Mouse (Mus musculus) lung, embryonic 14.5 days (tissue): ENCODE results near the gene Pcp2. TPM values are rescaled to one million over a fixed set of nuclear protein-coding genes. Genes with fewer than 3 reads are reported as not detected.
"Not testable (repeated sequence)": the region's sequence is repeated elsewhere in the genome, so short reads cannot be mapped to it uniquely, and the experiment has no call there.

Experiments used
- ATAC-seq: fragments of 200-750 bp; cut with Nextera tagmentation; 2 replicates; pipeline ENCODE4 v1.8.0; 2017; ENCODE audit warnings: mild to moderate bottlenecking, moderate TSS enrichment, moderate library complexity; ENCODE audit not compliant: insufficient read depth
- DNase-seq: peaks from one replicate; pipeline ENCODE4 v3.0.0-alpha.2; 2015
- H3K27ac ChIP-seq: fragments of 300-500 bp; sonication (generic); 2 replicates; pipeline ENCODE4 v1.5.1; 2014; ENCODE audit warnings: low read depth, mild to moderate bottlenecking, moderate library complexity
- H3K27me3 ChIP-seq: fragments of 300-500 bp; sonication (generic); 2 replicates; pipeline ENCODE4 v1.6.1; 2014; ENCODE audit warnings: low read length, control low read depth; ENCODE audit not compliant: insufficient read depth
- H3K36me3 ChIP-seq: fragments of 300-500 bp; sonication (generic); 2 replicates; pipeline ENCODE4 v1.6.1; 2014; ENCODE audit warnings: control low read depth; ENCODE audit not compliant: insufficient read depth
- H3K4me1 ChIP-seq: fragments of 300-500 bp; sonication (generic); 2 replicates; pipeline ENCODE4 v1.6.1; 2014; ENCODE audit warnings: antibody characterized with exemption, control low read depth; ENCODE audit not compliant: insufficient read depth
- H3K4me2 ChIP-seq: fragments of 300-500 bp; sonication (generic); 2 replicates; pipeline ENCODE4 v1.6.1; 2014; ENCODE audit warnings: mild to moderate bottlenecking
- H3K4me3 ChIP-seq: fragments of 300-500 bp; sonication (generic); 2 replicates; pipeline ENCODE4 v1.5.1; 2014; ENCODE audit warnings: low read depth, low read length
- H3K9ac ChIP-seq: fragments of 300-500 bp; sonication (generic); 2 replicates; pipeline ENCODE4 v1.6.1; 2014
- H3K9me3 ChIP-seq: fragments of 300-500 bp; sonication (generic); 2 replicates; pipeline ENCODE4 v1.6.1; 2016; ENCODE audit warnings: low read depth, low read length, control low read depth
- CTCF ChIP-seq: IDR thresholded peaks from 2 replicates; pipeline ENCODE4 v1.5.1; 2016; ENCODE audit warnings: antibody characterized with exemption, low read depth
- WGBS: fragments of 180-500 bp; shearing (Covaris S2); extraction: QIAGEN DNeasy Blood & Tissue Kit; methylation state at CpG from one replicate; pipeline ENCODE4 v1.1.7; 2014; 5-methylcytosine and 5-hydroxymethylcytosine counted together
- polyA plus RNA-seq: library from polyadenylated mRNA; unstranded; fragments of >200 nt; fragmentation: Nextera tagmentation; extraction: Ambion mirVana; gene quantifications from 2 replicates; pipeline ENCODE4 v1.2.1, GENCODE M21; 2014

The Pcp2 gene
- polyA plus RNA-seq, 1 experiment from 2014 or later, result not detected

DNA sequence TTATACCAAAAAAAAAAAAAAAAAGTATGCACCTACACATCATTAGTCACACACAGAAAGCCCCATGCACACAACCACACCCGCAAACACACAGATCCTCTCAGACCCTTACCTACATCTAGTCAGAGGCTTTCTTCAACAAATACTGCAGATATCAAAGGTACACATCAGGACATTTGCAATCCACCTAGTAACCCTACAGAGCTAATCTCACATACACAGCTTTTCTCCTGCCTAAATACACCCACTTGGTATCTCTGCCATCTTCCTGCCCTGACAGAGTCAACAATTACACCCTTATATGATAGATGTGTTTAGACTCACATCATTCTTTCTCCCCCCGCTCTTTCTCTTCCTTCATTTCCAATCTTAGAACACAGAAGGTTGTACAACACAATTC, 38.9 kb downstream of the Pcp2 start:
- Histone ChIP-seq H3K4me3 (no peak overlapping the region), H3K9me3 (no peaks in the 10 kb centered on the region), H3K27ac (no peak overlapping the region), H3K4me2 (no peak overlapping the region), H3K9ac (no peak overlapping the region), H3K4me1 (no peaks in the 10 kb centered on the region), H3K27me3 (peaks cover 14% of the 10 kb centered on the region), H3K36me3 (no peaks in the 10 kb centered on the region)
- no peak for ATAC-seq
- DNase-seq, result no peak
- TF ChIP-seq CTCF, result no peak
- WGBS, result 80% methylated on average over 2 of the region's 2 CpGs

GRCm38 (mm10) chr8:3581961-3582360, 43.4 kb downstream of the Pcp2 start:
- 73% methylated on average over 1 of the region's 3 CpGs for WGBS
- not testable (repeated sequence) for H3K27me3 ChIP-seq, H3K9me3 ChIP-seq, DNase-seq, H3K36me3 ChIP-seq, H3K4me2 ChIP-seq, H3K4me1 ChIP-seq, H3K27ac ChIP-seq, H3K4me3 ChIP-seq, H3K9ac ChIP-seq, ATAC-seq

DNA sequence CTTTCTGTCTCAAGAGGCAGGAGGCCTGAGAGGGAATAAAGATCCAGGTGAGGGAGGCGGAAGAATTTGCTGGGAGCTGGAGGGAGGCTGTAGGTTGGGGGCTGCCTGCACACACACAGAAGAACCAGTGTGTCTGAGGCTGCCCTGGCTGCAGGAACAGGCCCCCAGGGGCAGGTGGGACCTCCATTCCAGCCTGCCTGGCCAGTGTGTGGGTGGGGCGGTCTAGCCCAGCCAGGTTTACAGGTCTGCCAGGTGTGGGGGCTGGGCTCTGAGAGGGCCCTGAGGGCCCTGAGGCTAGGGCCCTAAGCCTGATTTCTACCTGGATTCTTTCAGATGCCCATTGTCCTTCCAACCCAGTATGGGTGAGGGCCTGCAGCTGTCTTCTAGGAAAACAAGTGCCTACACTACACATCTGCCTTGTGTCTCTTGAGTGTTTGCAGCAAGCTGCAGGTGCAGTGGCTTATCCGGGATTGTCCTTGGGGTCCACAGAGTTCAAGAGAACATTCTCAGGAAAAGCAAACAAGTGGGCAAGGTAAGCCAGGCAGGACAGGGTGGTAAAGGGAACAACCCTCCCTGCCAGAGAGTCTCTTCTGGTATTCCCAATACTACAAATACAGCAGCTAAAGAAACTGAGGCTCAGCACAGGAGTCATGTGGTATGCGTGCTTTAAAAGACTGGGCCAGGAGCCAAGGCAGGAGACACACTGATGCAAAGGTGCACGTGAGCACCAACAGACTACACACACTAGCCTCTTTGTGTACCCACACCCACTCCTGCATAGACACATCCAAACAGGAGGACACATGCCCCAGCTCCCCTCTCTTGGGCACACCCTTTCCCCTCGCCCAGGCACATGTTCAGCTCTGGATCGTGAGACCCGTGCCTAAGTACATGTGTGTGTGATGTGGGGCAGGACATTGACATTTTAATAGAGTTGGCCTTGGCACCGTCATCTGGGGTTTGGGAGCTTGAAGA, 45.7 kb downstream of the Pcp2 start:
- WGBS, result 66% methylated on average over 9 of the region's 9 CpGs
- no peak overlapping the region for H3K9ac ChIP-seq

GRCm38 (mm10) chr8:3576211-3576960, 49.0 kb downstream of the Pcp2 start:
- Histone ChIP-seq H3K27me3 (no peaks in the 10 kb centered on the region), H3K27ac (no peak overlapping the region), H3K9me3 (no peaks in the 10 kb centered on the region), H3K4me3 (no peak overlapping the region), H3K4me1 (no peaks in the 10 kb centered on the region), H3K9ac (no peak overlapping the region), H3K36me3 (no peaks in the 10 kb centered on the region), H3K4me2 (no peak overlapping the region)
- TF ChIP-seq CTCF, result no peak
- DNase-seq, result no peak
- WGBS, result 62% methylated on average over 15 of the region's 15 CpGs
- ATAC-seq, result no peak

More for the DNA sequence above, 45.7 kb downstream of the Pcp2 start:
- Histone ChIP-seq H3K4me1 (no peaks in the 10 kb centered on the region), H3K27me3 (no peaks in the 10 kb centered on the region), H3K4me2 (no peak overlapping the region), H3K4me3 (no peak overlapping the region), H3K36me3 (no peaks in the 10 kb centered on the region), H3K9me3 (no peaks in the 10 kb centered on the region), H3K27ac (peak overlapping the region; percentile 58)
- DNase-seq (peak; percentile 22), ATAC-seq (peak; percentile 78)
- no peak for TF ChIP-seq CTCF

DNA sequence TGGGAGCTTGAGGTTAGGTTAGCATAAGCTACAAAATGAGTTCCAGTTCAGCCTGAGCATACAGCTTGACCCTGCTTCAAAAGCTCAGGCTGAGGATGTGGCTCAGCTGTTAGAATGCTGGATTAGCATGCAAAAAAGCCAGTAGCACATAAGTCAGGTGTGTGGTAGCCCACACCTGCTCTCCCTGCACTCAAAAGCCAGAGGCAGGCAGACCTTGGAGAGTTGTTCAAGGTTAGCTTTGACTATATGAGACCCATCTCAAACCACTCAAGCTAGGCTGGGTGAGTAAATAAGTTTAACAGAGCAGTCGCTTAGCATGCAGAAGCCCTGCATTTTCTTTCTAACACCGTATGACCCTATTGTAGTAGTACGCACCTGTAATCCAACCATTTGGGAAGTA, 50.8 kb downstream of the Pcp2 start:
- ATAC-seq, result no peak
- Histone ChIP-seq H3K27ac (no peak overlapping the region), H3K4me1 (no peaks in the 10 kb centered on the region), H3K4me3 (no peak overlapping the region), H3K36me3 (no peaks in the 10 kb centered on the region), H3K27me3 (no peaks in the 10 kb centered on the region), H3K4me2 (no peak overlapping the region), H3K9ac (no peak overlapping the region), H3K9me3 (no peaks in the 10 kb centered on the region)
- TF ChIP-seq CTCF, result no peak
- no peak for DNase-seq
- WGBS, result 78% methylated on average over 3 of the region's 3 CpGs

Other genes starting within 250 kb of the Pcp2 start
- 7.8 TPM in 2 replicates for gene Arhgef18, start 232.5 kb downstream of the Pcp2 start, polyA plus RNA-seq
- gene Pex11g, start 157.9 kb downstream of the Pcp2 start, polyA plus RNA-seq, result 3.9 and 4.4 TPM in 2 replicates
- gene Tex45, start 154.7 kb downstream of the Pcp2 start, polyA plus RNA-seq, result not detected in 2 replicates
- gene Zfp358, start 132.4 kb downstream of the Pcp2 start, polyA plus RNA-seq, result 19.9 and 21.7 TPM in 2 replicates
- 38.3 and 39.9 TPM in 2 replicates for gene Mcoln1, start 125.1 kb downstream of the Pcp2 start, polyA plus RNA-seq
- gene Pnpla6, start 110.2 kb downstream of the Pcp2 start, polyA plus RNA-seq, result 17.5 and 19.1 TPM in 2 replicates
- 0.72 and 0.91 TPM in 2 replicates for gene C330021F23Rik, start 57.6 kb downstream of the Pcp2 start, polyA plus RNA-seq
- 6.8 and 7.5 TPM in 2 replicates for gene Camsap3, start 38.3 kb downstream of the Pcp2 start, polyA plus RNA-seq
- 55.6 and 55.9 TPM in 2 replicates for gene Xab2, start 4.2 kb downstream of the Pcp2 start, polyA plus RNA-seq
- gene Pet100, start 4.0 kb downstream of the Pcp2 start, polyA plus RNA-seq, result 79.4 and 92.1 TPM in 2 replicates
- gene Stxbp2, start 5.4 kb upstream of the Pcp2 start, polyA plus RNA-seq, result 61.4 and 64.0 TPM in 2 replicates
- 0.20 TPM in 1 of 2 replicates, not detected in the other for gene Retn, start 30.2 kb upstream of the Pcp2 start, polyA plus RNA-seq
- 0.79 and 0.87 TPM in 2 replicates for gene Mcemp1, start 40.2 kb upstream of the Pcp2 start, polyA plus RNA-seq
- gene Fcor, start 46.8 kb upstream of the Pcp2 start, polyA plus RNA-seq, result 11.1 and 11.9 TPM in 2 replicates
- 29.7 and 31.0 TPM in 2 replicates for gene Trappc5, start 50.8 kb upstream of the Pcp2 start, polyA plus RNA-seq
- 0.18 and 0.32 TPM in 2 replicates for gene Fcer2a, start 68.6 kb upstream of the Pcp2 start, polyA plus RNA-seq
- 0.66 TPM in 1 of 2 replicates, not detected in the other for gene Clec4g, start 95.1 kb upstream of the Pcp2 start, polyA plus RNA-seq
- 0.38 TPM in 2 replicates for gene Cd209a, start 123.4 kb upstream of the Pcp2 start, polyA plus RNA-seq
- not detected in 2 replicates for gene Cd209e, start 228.8 kb upstream of the Pcp2 start, polyA plus RNA-seq